Mouse (Mus musculus) right cerebral cortex, postnatal 14 days (tissue): ENCODE data around the gene Tulp4.
"Not testable (repeated sequence)": the region's sequence is repeated elsewhere in the genome, so short reads cannot be mapped to it uniquely, and the experiment has no call there.

ENCODE experiments used
- DNase-seq: peaks from one replicate; pipeline ENCODE4 v3.0.0; 2022

The Tulp4 gene

GRCm38 (mm10) chr17:6195390-6195789 is 89.2 kb downstream of the Tulp4 start:
- no peak for DNase-seq

GRCm38 (mm10) chr17:6197491-6197890 is 91.3 kb downstream of the Tulp4 start:
- no peak for DNase-seq

DNA sequence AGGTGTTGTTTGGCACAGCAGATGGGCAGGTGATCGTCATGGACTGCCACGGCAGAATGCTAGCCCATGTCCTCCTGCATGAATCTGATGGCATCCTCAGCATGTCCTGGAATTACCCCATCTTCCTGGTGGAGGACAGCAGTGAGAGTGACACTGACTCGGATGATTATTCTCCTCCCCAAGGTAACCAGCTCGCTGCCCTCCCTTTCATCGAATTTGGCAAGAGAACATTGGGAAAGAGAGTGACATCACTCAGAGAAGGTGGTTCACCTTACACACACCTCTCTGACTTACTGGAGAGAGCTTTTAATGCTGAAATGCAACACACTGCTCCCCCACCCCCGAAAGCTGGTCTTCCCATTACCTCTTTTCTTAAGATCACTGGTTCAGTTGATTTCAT is 92.4 kb downstream of the Tulp4 start:
- no peak for DNase-seq

DNA sequence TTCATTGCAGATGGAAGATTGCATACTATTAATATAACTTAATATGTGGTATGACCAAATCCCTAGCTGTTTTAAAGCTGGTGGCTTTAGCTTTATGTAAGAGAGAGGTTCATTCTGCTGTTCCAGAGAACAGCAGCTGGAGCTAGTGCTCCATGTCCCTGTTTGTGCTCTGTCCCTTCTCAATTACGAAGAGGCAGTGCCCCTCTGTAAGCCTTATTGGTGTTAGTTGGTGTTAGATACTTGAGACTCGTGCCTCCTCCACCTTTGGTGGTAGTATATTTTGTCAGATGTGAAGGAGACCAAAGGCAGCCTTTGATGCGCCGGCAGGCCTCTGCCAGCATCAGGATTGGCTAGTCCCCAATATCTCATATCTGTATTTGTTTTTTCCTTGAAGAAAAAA is 92.9 kb downstream of the Tulp4 start:
- DNase-seq = no peak

DNA sequence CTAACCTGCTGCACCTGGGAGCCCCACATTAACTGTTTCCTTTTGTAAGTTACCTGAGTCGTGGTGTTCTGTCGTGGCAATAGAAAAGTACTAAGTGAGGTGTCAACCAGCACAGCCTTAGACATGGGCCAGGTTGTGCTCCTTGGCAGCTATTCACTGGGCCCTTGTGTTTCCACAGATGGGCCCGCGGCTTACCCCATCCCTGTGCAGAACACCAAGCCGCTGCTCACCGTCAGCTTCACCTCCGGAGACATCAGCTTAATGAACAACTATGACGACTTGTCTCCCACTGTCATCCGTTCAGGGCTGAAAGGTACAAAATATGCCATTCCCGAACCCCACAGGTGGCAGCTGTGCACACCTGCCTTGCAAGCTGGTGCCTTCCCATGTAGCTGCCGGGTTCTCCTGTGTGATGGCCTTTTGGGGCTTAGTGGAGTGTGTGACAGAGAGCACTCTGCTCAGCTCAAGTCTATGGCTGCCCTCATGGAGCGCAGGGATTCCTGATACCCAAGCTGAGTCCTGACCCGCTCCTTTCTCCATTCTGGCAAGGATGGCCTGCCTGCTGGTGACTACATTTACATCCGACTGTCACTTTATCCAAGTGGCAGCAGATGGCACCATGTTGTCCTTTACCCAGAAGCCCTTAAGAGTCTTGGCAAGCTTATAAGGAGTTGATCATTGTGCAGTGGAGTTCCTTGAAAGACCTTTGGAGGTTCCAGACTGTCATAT is 95.4 kb downstream of the Tulp4 start:
- no peak for DNase-seq

DNA sequence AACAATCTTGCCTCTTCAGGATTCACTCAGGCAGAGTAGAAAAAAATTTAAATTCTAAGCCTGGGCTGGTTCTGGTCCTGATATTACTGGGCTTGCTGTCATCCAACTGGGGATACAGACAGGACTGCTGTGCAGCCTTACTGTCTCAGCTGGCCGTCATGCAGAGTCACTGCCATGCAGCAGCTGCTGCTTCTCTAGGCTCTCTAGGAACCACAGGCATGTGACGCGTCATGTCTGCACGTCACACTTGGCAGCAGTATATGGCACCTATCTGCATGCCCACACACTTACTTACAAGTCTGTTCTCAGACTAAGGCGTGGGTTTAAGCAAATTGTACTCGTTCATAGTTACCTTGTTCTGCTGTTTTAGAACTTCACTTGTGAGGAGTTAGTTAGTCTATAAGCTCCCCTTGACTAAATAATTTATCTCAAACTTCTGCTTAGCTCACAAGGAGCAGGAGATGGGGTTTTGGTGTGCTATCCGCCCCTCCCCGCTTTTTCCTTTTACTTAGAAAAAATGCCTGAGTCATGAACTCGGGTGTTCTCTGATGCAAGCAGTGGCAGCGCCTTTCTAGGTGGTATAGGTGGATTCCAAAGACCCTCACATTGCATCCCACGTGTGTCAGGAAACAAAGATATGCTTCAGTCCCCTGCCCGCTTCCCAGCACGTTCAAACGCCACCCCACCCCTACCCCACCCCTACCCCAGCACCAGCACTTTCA is 96.3 kb downstream of the Tulp4 start:
- DNase-seq = peak; percentile 39

GRCm38 (mm10) chr17:6203126-6203525 is 96.9 kb downstream of the Tulp4 start:
- no peak for DNase-seq

- DNase-seq = no peak
Measured at GRCm38 (mm10) chr17:6203795-6204194, 97.6 kb downstream of the Tulp4 start.

- DNase-seq = no peak
Measured at GRCm38 (mm10) chr17:6211721-6212120, 105.5 kb downstream of the Tulp4 start.

GRCm38 (mm10) chr17:6215640-6216039 is 109.4 kb downstream of the Tulp4 start:
- no peak for DNase-seq

DNA sequence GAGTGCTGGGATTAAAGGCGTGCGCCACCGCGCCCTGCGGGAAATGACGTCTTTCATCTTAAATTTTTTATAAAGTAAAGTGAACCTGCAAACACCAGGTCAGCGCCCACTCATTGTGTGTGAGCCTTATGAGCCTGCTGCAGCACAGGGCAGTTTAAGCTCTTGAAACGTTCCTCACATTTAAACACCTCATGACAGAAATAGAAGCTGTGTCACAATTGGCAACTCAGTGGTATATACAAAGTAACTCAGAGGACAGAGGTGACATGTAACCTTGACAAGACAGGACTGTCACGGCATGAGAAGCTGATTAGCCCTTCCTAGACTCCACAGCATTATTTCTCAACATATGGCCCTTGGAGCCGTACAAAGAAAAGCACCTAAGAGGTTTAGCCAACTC is 110.3 kb downstream of the Tulp4 start:
- no peak for DNase-seq

DNA sequence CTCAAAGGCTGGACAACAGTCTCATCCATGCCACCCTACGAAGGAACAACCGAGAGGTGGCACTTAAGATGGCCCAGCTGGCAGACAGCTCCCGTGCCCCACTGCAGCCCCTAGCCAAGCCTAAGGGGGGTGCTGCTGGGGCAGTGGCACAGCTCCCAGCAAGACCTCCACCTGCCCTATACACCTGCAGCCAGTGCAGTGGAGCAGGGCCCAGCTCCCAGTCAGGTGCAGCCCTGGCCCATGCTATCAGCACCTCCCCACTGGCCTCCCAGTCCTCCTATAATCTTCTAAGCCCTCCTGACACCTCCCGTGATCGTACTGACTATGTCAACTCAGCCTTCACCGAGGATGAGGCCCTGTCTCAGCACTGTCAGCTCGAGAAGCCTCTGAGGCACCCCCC is 126.4 kb downstream of the Tulp4 start:
- DNase-seq = not testable (repeated sequence)

GRCm38 (mm10) chr17:6251298-6251697 is 145.1 kb downstream of the Tulp4 start:
- DNase-seq = not testable (repeated sequence)

DNA sequence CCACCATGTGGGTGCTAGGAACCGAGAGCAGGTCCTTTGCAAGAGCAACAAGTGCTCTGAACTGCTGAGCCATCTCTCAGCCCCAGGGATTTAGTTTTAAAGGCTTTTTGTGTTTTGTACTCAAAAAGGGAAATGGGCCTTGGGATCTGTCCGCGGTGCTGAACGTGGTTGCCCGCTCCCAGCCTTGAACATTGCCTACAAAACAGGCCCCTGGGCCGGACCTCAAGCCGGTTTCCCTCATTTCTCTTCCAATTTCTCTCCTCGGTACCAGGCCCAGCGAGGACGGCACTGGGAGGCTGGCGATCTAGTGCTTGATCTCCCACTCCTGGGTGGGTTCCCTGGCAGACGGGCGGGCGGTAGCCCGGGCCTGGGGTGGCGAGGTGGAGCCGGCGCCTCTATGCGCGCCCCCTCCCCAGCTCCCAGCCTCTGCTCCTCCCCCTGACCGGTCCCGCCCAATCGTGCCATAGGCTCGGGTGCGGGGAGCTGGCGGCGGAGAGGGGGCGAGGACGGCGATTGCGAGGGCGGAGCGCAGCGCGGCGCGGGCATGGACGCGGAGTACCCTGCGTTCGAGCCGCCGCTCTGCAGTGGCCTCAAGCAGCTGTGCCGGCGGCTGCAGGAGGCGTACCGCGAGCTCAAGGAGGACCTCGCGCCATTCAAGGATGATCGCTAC is 150.3 kb downstream of the Tulp4 start, which contains the start of gene Tmem181a:
Gene Tmem181a (plus strand): TSS at position 461 of the 670 bp plus-strand sequence.
- not testable (repeated sequence) for DNase-seq

DNA sequence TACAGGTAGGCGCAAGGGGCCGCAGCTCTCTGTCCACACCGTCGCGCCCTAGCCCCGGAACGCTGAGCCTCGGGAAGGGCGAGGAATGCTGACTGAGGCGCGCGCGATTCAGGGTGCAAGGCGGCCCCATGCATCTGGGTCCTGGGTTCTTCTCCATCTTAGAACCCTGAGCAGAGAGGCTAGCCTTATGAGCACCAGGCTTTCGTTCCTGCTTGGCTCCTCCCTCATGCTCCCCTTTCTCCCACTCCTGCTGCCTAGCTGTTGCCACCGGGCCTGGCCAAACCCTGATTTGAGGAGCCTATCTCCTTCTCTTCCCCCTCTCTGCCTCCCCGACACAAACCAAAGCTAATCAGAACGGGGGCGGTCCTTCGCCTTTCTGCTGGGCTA is 150.8 kb downstream of the Tulp4 start:
- DNase-seq = peak; percentile 71

DNA sequence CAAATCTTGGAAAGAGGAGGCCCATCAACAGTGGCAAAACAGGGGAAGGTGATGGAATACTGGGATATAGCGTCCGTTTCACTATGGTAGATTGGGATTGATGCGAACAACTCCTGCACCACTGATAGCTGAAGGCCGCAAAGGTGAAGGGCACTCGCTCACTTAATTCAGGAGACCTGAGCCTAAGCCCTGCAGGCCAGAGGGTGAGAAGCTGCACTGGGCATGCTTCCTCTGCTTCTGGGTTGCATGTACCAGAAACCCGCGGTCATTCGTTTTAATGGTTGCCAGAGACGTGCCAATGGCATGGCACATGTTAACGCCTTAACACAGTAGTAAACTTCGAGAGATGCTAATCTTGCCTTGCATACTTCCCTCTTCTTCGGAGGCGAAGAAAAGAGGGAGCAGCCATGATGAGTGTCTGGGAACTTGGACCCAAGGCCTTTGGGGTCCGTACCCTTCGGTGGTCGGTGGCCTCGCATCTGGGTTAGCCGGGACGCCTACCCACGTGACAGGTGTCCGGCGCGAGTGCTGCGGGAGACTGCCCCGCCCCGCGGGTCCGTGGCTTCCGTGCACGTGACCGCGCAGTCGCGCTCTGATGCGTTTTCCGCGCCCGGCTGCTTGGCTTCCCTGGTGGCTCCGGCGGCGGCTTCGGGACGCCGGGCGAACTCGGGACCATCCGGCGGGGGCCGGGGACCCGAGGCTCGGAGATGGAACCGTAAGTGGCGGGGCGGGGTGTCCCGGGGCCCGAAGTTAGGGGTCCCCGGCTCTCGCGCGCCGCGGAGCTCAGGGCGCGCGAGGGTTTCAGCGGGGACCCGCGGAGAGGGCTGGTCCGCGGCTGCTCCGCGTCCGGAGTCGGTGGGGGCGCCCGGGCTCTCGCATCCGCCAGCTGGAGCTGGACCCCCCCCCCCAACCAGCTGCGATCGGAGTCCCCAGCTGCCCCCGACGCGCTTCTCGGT is 163.9 kb downstream of the Tulp4 start:
- DNase-seq = peak; percentile 12

- not testable (repeated sequence) for DNase-seq
Measured at GRCm38 (mm10) chr17:6270840-6271239, 164.6 kb downstream of the Tulp4 start.

- not testable (repeated sequence) for DNase-seq
Measured at GRCm38 (mm10) chr17:6271970-6272369, 165.7 kb downstream of the Tulp4 start.

DNA sequence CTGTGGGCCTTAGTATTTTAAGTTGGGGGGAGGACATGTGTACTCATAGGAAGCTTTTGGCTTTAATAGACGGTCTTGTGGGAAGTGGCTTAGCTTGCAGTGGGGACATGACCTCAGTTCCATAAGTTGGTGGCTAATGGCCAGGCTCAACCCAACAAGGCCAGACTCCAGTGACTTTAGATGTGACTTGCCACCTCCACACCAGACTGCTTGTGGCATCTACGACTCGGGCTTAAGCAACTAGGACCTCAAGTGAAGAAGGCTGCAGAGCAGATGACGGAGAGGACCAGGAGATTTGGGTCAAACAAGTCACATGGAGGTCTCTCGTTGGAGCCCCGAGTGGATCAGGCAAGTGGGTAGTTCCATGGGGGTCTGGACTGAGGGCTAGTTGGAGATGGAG is 168.5 kb downstream of the Tulp4 start:
- DNase-seq = not testable (repeated sequence)

- DNase-seq = not testable (repeated sequence)
Measured at GRCm38 (mm10) chr17:6279205-6279604, 173.0 kb downstream of the Tulp4 start.

DNA sequence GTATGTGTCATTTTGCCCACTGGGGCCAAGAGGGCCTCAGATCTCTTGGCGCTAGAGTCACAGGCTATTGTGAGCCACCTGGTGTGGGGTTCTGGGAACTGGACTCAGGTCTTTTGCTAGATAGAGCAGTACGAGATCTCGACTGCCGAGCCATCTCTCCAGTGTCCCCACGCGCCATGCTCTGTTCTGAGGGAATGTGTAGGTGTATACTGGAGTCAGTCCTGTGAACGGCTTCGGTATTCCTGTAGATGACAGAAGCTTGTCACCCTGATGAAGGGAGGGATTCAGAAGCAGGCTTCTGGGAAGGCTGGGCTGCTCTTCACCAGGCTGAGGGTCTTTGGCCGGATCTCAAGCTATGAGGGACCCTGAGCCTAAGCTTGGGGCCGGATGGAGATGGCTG is 173.5 kb downstream of the Tulp4 start:
- DNase-seq = not testable (repeated sequence)

- DNase-seq = not testable (repeated sequence)
Measured at GRCm38 (mm10) chr17:6280513-6280912, 174.3 kb downstream of the Tulp4 start.

- DNase-seq = not testable (repeated sequence)
Measured at GRCm38 (mm10) chr17:6283137-6283536, 176.9 kb downstream of the Tulp4 start.
